Mouse (Mus musculus) splenic B cell, adult 2 months (primary cell): ENCODE measurements around the gene Adgrg5.
A peak's percentile ranks its signal among the peaks of the same experiment; 100 is the strongest.

Experiments
- DNase-seq: peaks from one replicate; pipeline ENCODE4 v3.0.0-alpha.2; 2011; ENCODE audit warnings: low read depth, low spot score
- H3K27me3 ChIP-seq: 2 replicates; pipeline ENCODE4 v1.6.1; 2012; ENCODE audit warnings: mild to moderate bottlenecking, low read length, moderate library complexity, mixed read lengths; ENCODE audit not compliant: control insufficient read depth, poor library complexity, insufficient read depth, severe bottlenecking
- H3K36me3 ChIP-seq: 2 replicates; pipeline ENCODE4 v1.6.1; 2012; ENCODE audit warnings: mild to moderate bottlenecking, low read length, moderate library complexity, mixed read lengths; ENCODE audit not compliant: control insufficient read depth, poor library complexity, insufficient read depth, severe bottlenecking

The Adgrg5 gene

DNA sequence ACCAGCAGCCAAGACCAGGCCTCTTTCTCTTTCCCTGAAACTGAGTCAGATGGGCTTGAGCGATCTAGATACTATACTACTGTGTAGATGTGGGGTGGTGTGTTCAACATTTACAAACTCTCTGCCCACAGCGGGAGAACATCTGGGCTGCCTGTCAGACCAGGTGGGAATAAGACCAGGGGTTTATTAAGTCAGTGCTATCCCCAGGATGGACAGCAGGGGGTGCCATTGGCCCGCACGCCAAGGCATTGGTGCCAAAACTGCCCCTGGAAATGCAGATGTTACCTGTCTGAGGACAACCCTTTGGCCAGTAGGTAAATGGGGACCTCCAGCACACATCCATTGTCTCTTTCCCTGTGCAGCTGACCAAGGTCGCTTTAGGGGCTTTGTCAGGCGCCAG lies 19.1 kb downstream of the Adgrg5 start:
- peak; percentile 77 for DNase-seq
- H3K27me3 ChIP-seq = no peaks in the 10 kb centered on the region

DNA sequence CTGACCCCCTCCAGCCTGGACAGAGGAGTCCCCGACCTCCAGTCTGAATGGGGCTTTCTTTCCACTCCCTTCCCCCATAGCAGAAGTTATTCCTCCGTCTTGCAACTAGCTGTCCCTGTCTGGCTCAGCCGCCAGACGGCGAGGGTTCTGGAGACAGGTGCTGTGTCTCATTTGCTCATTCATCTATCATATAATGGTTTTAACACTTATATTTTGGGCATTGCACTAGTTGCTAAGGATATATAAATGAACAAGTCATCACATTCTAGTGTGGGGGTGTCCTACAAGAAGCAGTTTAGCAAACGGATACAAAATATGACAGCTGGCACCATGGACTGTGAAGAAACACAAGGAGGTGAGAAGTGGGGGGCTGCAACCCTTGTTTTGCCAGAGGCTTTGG lies 21.7 kb downstream of the Adgrg5 start:
- Histone ChIP-seq H3K27me3 (no peaks in the 10 kb centered on the region), H3K36me3 (no peaks in the 10 kb centered on the region)
- DNase-seq = no peak

More for the DNA sequence above, 19.1 kb downstream of the Adgrg5 start:
- H3K36me3 ChIP-seq = no peaks in the 10 kb centered on the region

GRCm38 (mm10) chr8:94948421-94948820 lies 24.9 kb downstream of the Adgrg5 start:
- no peaks in the 10 kb centered on the region for H3K36me3 ChIP-seq
- H3K27me3 ChIP-seq = no peaks in the 10 kb centered on the region
- no peak for DNase-seq

GRCm38 (mm10) chr8:94949010-94949409 lies 25.5 kb downstream of the Adgrg5 start:
- Histone ChIP-seq H3K36me3 (no peaks in the 10 kb centered on the region), H3K27me3 (no peaks in the 10 kb centered on the region)
- no peak for DNase-seq

DNA sequence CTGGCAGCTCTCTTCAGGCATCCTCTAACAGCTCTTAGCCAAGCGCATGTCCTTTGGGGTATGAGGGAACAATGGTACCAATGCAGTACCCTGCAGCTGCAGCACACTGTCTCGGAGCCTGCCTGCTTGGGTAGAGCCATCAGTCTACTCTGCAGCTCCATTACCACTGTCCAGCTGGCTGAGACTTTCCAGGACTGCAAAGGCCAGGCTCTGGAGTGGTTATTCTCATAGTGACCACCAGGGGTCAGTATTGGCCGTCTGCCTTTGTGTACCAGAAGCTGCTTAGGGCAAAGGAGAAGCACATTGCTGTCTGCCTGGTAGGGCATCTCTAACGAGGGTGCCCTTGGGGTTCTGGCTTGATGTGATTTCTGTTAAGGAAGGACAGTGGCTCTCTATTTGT lies 26.6 kb downstream of the Adgrg5 start:
- H3K36me3 ChIP-seq = no peaks in the 10 kb centered on the region
- DNase-seq = peak; percentile 83
- no peaks in the 10 kb centered on the region for H3K27me3 ChIP-seq

DNA sequence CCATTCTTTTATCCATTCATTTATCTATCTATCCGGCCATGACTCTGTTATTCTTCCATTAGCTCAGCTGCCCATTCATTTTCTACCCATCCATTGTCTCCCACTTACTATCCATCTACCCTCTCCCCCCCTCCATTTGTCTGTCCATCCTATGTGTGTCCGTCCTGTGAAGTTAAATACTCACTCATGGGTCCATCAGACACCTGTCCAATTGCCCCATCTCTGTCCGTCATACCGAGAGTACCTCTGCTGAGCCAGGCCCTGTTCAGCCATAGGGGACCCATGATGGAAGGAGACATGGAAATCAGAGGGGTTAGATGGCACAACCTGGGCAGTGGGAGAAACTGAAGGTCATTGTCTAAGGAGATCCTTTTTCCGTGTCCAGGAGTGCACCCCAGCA lies 27.0 kb downstream of the Adgrg5 start:
- Histone ChIP-seq H3K36me3 (no peaks in the 10 kb centered on the region), H3K27me3 (no peaks in the 10 kb centered on the region)
- DNase-seq = no peak

- no peak for DNase-seq
- H3K27me3 ChIP-seq = no peaks in the 10 kb centered on the region
- no peaks in the 10 kb centered on the region for H3K36me3 ChIP-seq
These were observed 28.6 kb downstream of the Adgrg5 start for GRCm38 (mm10) chr8:94952086-94952485.

GRCm38 (mm10) chr8:94953624-94954367 lies 30.3 kb downstream of the Adgrg5 start:
- Histone ChIP-seq H3K27me3 (no peaks in the 10 kb centered on the region), H3K36me3 (no peaks in the 10 kb centered on the region)
- DNase-seq = peak; percentile 24

DNA sequence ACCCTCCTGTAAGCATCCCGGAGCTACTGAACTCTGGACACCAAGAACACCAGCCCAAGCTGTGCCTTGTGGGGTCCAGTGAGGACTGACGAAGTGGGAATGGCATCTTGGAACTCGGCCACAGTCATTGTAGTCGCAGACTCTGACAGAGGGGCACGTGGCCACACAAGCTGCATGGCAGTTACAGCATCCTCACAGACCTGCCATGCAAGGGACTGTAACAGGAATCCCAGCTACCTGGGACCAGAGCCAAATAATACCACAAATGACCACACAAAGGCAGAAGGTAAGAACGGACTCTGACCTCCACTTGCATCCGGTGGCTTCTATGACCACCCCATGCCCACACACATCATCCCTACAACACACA lies 30.9 kb downstream of the Adgrg5 start:
- no peaks in the 10 kb centered on the region for H3K36me3 ChIP-seq
- H3K27me3 ChIP-seq = no peaks in the 10 kb centered on the region
- no peak for DNase-seq

GRCm38 (mm10) chr8:94954921-94955758 lies 31.6 kb downstream of the Adgrg5 start:
- no peaks in the 10 kb centered on the region for H3K27me3 ChIP-seq
- H3K36me3 ChIP-seq = no peaks in the 10 kb centered on the region
- DNase-seq = peak; percentile 83

DNA sequence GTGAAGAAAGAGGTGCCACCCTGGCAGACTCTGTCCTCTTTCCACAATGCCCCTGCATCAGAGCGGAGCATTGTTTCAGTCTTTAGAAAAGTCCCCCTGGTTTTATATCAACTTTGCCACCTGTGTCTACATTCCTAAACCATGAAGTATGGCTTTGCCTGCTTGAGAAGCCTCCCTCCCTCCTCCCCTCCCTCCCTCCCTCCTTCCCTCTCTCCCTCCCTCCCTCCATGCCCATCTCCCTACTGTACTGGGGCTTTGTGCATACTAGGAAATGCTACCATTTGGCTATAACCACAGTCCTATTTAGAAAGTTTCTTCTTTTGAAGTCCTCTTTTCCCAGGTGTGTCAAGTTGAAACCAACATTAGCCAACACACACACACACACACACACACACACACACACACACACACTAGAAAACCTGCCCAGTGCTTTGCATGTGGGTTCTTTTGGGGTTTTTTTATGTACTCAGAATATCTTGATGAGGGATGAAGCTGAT lies 32.6 kb downstream of the Adgrg5 start:
- DNase-seq = peak; percentile 40
- Histone ChIP-seq H3K36me3 (no peaks in the 10 kb centered on the region), H3K27me3 (no peaks in the 10 kb centered on the region)

GRCm38 (mm10) chr8:94962201-94962600 lies 38.7 kb downstream of the Adgrg5 start:
- no peaks in the 10 kb centered on the region for H3K36me3 ChIP-seq
- no peak for DNase-seq
- H3K27me3 ChIP-seq = no peaks in the 10 kb centered on the region

- no peaks in the 10 kb centered on the region for H3K36me3 ChIP-seq
- no peaks in the 10 kb centered on the region for H3K27me3 ChIP-seq
- no peak for DNase-seq
These were observed 41.3 kb downstream of the Adgrg5 start for GRCm38 (mm10) chr8:94964828-94965227.

DNA sequence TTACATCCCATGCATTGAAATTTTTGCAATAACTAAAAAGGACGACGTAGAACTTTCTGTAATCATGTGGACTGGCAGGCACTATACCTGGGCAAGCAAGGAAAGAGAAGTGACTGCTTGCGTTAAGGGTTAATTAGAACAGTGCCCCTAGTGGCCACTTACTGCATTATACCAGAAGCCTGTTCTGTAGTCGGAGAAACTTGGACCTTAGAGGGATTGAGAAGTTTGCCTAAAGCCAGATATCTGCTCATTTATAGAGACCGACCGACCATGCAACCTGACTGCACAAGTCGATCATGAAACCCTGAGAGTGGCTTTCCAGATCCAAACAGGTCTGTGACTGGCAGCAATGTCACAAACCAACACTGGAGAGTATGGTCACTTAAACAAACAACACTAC lies 43.1 kb downstream of the Adgrg5 start:
- Histone ChIP-seq H3K27me3 (no peaks in the 10 kb centered on the region), H3K36me3 (no peaks in the 10 kb centered on the region)
- peak; percentile 80 for DNase-seq

DNA sequence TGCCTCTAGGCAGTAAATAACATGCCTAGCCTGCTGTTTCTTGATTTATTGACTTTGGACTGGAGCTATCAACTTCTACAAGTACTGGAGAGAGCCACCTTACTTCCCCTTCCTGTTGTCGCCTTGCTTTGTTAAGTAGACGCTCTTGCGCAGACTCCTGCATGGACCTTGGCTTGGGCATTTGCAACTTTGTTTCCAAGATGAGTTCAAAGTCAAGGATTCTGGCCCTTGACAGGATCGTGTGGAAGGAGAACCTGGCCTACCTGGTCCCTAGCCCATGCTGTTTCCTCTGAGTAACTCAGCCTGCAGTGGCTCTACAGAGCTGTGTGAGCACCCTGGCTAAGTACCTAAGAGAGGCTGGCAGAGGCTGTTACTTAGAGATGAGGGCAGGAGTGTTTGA lies 43.6 kb downstream of the Adgrg5 start:
- H3K27me3 ChIP-seq = no peaks in the 10 kb centered on the region
- no peaks in the 10 kb centered on the region for H3K36me3 ChIP-seq
- no peak for DNase-seq
